Mouse (Mus musculus) CH12.LX (cell line): ENCODE data around the gene Iscu. TPM values are rescaled to one million over a fixed set of nuclear protein-coding genes. Genes with fewer than 3 reads are reported as not detected.

Source experiments
- DNase-seq: peaks from one replicate; pipeline ENCODE4 v3.0.0-alpha.2; 2013; ENCODE audit errors: extremely low read depth
- H3K27ac ChIP-seq: 2 replicates; pipeline ENCODE4 v1.5.1; 2012; ENCODE audit warnings: low read depth, mild to moderate bottlenecking, control low read depth, moderate library complexity; ENCODE audit not compliant: insufficient read depth
- H3K27me3 ChIP-seq: replicated peaks from 2 replicates; pipeline ENCODE3; 2012; ENCODE audit warnings: inconsistent platforms
- H3K36me3 ChIP-seq, 2 experiments: replicated peaks in 1 of 2; 2 replicates each; pipeline versions ENCODE3 to v1.6.1; 2012; ENCODE audit warnings: inconsistent platforms in 1 of 2, low read length in 1 of 2, mild to moderate bottlenecking in 1 of 2, mixed read lengths in 1 of 2, moderate library complexity in 1 of 2; ENCODE audit not compliant: control insufficient read depth in 1 of 2, insufficient read depth in 1 of 2
- H3K4me1 ChIP-seq, 2 experiments: 2 replicates each; pipeline ENCODE4 v1.6.1; 2012; ENCODE audit warnings: inconsistent platforms in 1 of 2, moderate library complexity in 1 of 2; ENCODE audit not compliant: insufficient read depth in 2 of 2, control insufficient read depth in 1 of 2
- H3K4me2 ChIP-seq: 2 replicates; pipeline ENCODE4 v1.6.1; 2012; ENCODE audit warnings: low read depth, mild to moderate bottlenecking, control low read depth; ENCODE audit not compliant: poor library complexity, insufficient read depth, severe bottlenecking
- H3K4me3 ChIP-seq, 3 experiments: fragments of 150-350 bp in 1 of 3; sonication (generic) in 1 of 3; replicated peaks in 1 of 3; 2 replicates each; pipeline versions ENCODE3 to v1.5.1; 2011 to 2012; ENCODE audit warnings: low read depth in 2 of 3, low read length in 2 of 3, mild to moderate bottlenecking in 2 of 3, moderate library complexity in 2 of 3, control low read depth in 1 of 3, improper control_type of control experiment in 1 of 3, inconsistent platforms in 1 of 3, mixed read lengths in 1 of 3; ENCODE audit not compliant: poor library complexity in 1 of 3
- H3K79me2 ChIP-seq: replicated peaks from 2 replicates; pipeline ENCODE4 v1.6.1; 2012; ENCODE audit warnings: mild to moderate bottlenecking, moderate library complexity; ENCODE audit not compliant: control insufficient read depth, poor library complexity, insufficient read depth, severe bottlenecking; ENCODE audit errors: extremely low read depth
- H3K9ac ChIP-seq: 2 replicates; pipeline ENCODE4 v1.6.1; 2012; ENCODE audit warnings: low read depth, mild to moderate bottlenecking, control low read depth, moderate library complexity; ENCODE audit not compliant: insufficient read depth
- H3K9me3 ChIP-seq: replicated peaks from 2 replicates; pipeline ENCODE3; 2012; ENCODE audit warnings: low read length, inconsistent platforms, mixed read lengths
- BHLHE40 ChIP-seq: IDR thresholded peaks from 2 replicates; pipeline ENCODE4 v1.6.1; 2011; ENCODE audit warnings: mild to moderate bottlenecking, low read depth, low read length, improper control_type of control experiment
- CHD1 ChIP-seq: IDR thresholded peaks from 2 replicates; pipeline ENCODE4 v1.6.1; 2012; ENCODE audit warnings: low read depth, low read length, improper control_type of control experiment, inconsistent platforms
- CHD2 ChIP-seq: IDR thresholded peaks from 2 replicates; pipeline ENCODE4 v1.6.1; 2011; ENCODE audit warnings: low read length, improper control_type of control experiment
- CTCF ChIP-seq, 2 experiments: IDR thresholded peaks in 1 of 2; conservative IDR thresholded peaks in 1 of 2; 2 replicates each; pipeline ENCODE4 v1.5.1; 2011 to 2012; ENCODE audit warnings: low read depth in 2 of 2, low read length in 2 of 2, improper control_type of control experiment in 1 of 2, inconsistent platforms in 1 of 2, mild to moderate bottlenecking in 1 of 2, moderate library complexity in 1 of 2
- E2F4 ChIP-seq: IDR thresholded peaks from 2 replicates; pipeline ENCODE4 v1.6.1; 2011; ENCODE audit warnings: low read depth, low read length, improper control_type of control experiment; ENCODE audit not compliant: insufficient replicate concordance
- ELF1 ChIP-seq: IDR thresholded peaks from 2 replicates; pipeline ENCODE4 v1.6.1; 2014; ENCODE audit warnings: low read depth, mild to moderate bottlenecking, inconsistent platforms, low read length, improper control_type of control experiment
- EP300 ChIP-seq: IDR thresholded peaks from 2 replicates; pipeline ENCODE4 v1.6.1; 2011; ENCODE audit warnings: low read length, improper control_type of control experiment
- ETS1 ChIP-seq: conservative IDR thresholded peaks from 2 replicates; pipeline ENCODE4 v1.6.1; 2012; ENCODE audit warnings: low read depth, mild to moderate bottlenecking, inconsistent platforms, low read length, improper control_type of control experiment, moderate library complexity
- IRF4 ChIP-seq: IDR thresholded peaks from 2 replicates; pipeline ENCODE4 v1.6.1; 2014; ENCODE audit warnings: low read depth, mild to moderate bottlenecking, inconsistent platforms, low read length, improper control_type of control experiment
- JUN ChIP-seq: IDR thresholded peaks from 2 replicates; pipeline ENCODE4 v1.6.1; 2011; ENCODE audit warnings: low read depth, mild to moderate bottlenecking, low read length, improper control_type of control experiment, moderate library complexity; ENCODE audit not compliant: insufficient read depth
- JUND ChIP-seq: conservative IDR thresholded peaks from 2 replicates; pipeline ENCODE4 v1.6.1; 2011; ENCODE audit warnings: low read depth, low read length, improper control_type of control experiment
- KAT2A ChIP-seq: IDR thresholded peaks from 2 replicates; pipeline ENCODE4 v1.6.1; 2012; ENCODE audit warnings: low read length, improper control_type of control experiment, inconsistent platforms; ENCODE audit not compliant: insufficient replicate concordance
- MAFK ChIP-seq: IDR thresholded peaks from 2 replicates; pipeline ENCODE4 v1.6.1; 2011; ENCODE audit warnings: low read length, improper control_type of control experiment; ENCODE audit not compliant: insufficient replicate concordance
- MAZ ChIP-seq: IDR thresholded peaks from 2 replicates; pipeline ENCODE4 v1.6.1; 2012; ENCODE audit warnings: low read depth, mild to moderate bottlenecking, inconsistent platforms, low read length, improper control_type of control experiment, moderate library complexity
- MEF2A ChIP-seq: IDR thresholded peaks from 2 replicates; pipeline ENCODE4 v1.6.1; 2014; ENCODE audit warnings: low read depth, mild to moderate bottlenecking, inconsistent platforms, low read length, improper control_type of control experiment, borderline replicate concordance
- MXI1 ChIP-seq: IDR thresholded peaks from 2 replicates; pipeline ENCODE4 v1.6.1; 2011; ENCODE audit warnings: mild to moderate bottlenecking, low read depth, low read length, improper control_type of control experiment
- MYC ChIP-seq: IDR thresholded peaks from 2 replicates; pipeline ENCODE4 v1.6.1; 2011; ENCODE audit warnings: low read depth, mild to moderate bottlenecking, improper control_type of control experiment, low read length
- NELFE ChIP-seq: IDR thresholded peaks from 2 replicates; pipeline ENCODE4 v1.6.1; 2011; ENCODE audit warnings: low read depth, low read length, improper control_type of control experiment
- POLR2A ChIP-seq: IDR thresholded peaks from 2 replicates; pipeline ENCODE4 v1.6.1; 2011; ENCODE audit warnings: low read depth, mild to moderate bottlenecking, improper control_type of control experiment, low read length
- POLR2AphosphoS2 ChIP-seq: IDR thresholded peaks from 2 replicates; pipeline ENCODE4 v1.6.1; 2011; ENCODE audit warnings: low read depth, low read length, improper control_type of control experiment
- RAD21 ChIP-seq: IDR thresholded peaks from 2 replicates; pipeline ENCODE4 v1.6.1; 2011; ENCODE audit warnings: low read depth, mild to moderate bottlenecking, low read length, improper control_type of control experiment, moderate library complexity
- RCOR1 ChIP-seq: conservative IDR thresholded peaks from 2 replicates; pipeline ENCODE4 v1.6.1; 2012; ENCODE audit warnings: low read depth, mild to moderate bottlenecking, inconsistent platforms, low read length, improper control_type of control experiment
- SIN3A ChIP-seq: IDR thresholded peaks from 2 replicates; pipeline ENCODE4 v1.6.1; 2012; ENCODE audit warnings: low read length, improper control_type of control experiment, inconsistent platforms
- TBP ChIP-seq: conservative IDR thresholded peaks from 2 replicates; pipeline ENCODE4 v1.6.1; 2011; ENCODE audit warnings: low read depth, low read length, improper control_type of control experiment
- UBTF ChIP-seq: IDR thresholded peaks from 2 replicates; pipeline ENCODE4 v1.6.1; 2012; ENCODE audit warnings: low read depth, mild to moderate bottlenecking, inconsistent platforms, low read length, improper control_type of control experiment, moderate library complexity
- USF1 ChIP-seq: IDR thresholded peaks from 2 replicates; pipeline ENCODE4 v1.6.1; 2014; ENCODE audit warnings: low read depth, mild to moderate bottlenecking, inconsistent platforms, low read length, improper control_type of control experiment
- USF2 ChIP-seq: conservative IDR thresholded peaks from 2 replicates; pipeline ENCODE4 v1.6.1; 2011; ENCODE audit warnings: low read depth, low read length, improper control_type of control experiment
- ZC3H11A ChIP-seq: IDR thresholded peaks from 2 replicates; pipeline ENCODE4 v1.6.1; 2012; ENCODE audit warnings: low read depth, mild to moderate bottlenecking, inconsistent platforms, low read length, improper control_type of control experiment
- ZMIZ1 ChIP-seq: IDR thresholded peaks from 2 replicates; pipeline ENCODE4 v1.6.1; 2012; ENCODE audit warnings: low read depth, mild to moderate bottlenecking, inconsistent platforms, low read length, improper control_type of control experiment
- ZNF384 ChIP-seq: IDR thresholded peaks from 2 replicates; pipeline ENCODE4 v1.6.1; 2012; ENCODE audit warnings: low read depth, low read length, improper control_type of control experiment, inconsistent platforms
- dilution Hi-C: fragments of 300-500 bp; cut with MboI; formaldehyde crosslinking; loops from 2 replicates; pipeline ENCODE4 v1.14.3; 2020; ENCODE audit warnings: low sequenced_read_pairs; ENCODE audit not compliant: extremely low pct_unique_long_range_greater_than_20kb, extremely low pct_ligation_motif_present
- in situ Hi-C: fragments of 300-500 bp; cut with MboI; formaldehyde crosslinking; loops from 3 replicates; pipeline ENCODE4 v1.14.3; 2019; ENCODE audit warnings: low sequenced_read_pairs, low pct_ligation_motif_present, low pct_unique_long_range_greater_than_20kb, mixed read lengths
- polyA plus RNA-seq: library from polyadenylated mRNA; unstranded; fragments of >175 nt; gene quantifications from 2 replicates; pipeline ENCODE4 v1.2.1, GENCODE M21; 2012; ENCODE audit warnings: low read depth; ENCODE audit not compliant: insufficient read length
- total RNA-seq, 2 experiments: library from RNA; depleted of rRNA; stranded (reverse); fragments of 300-350 nt in 1 of 2; fragments of >200 nt in 1 of 2; gene quantifications; 2 replicates each; pipeline ENCODE4 v1.2.3; 2012 to 2014

The Iscu gene
- total and polyA plus RNA-seq, 3 experiments, result 72.1 to 86.7 (median 79.3) TPM

- in situ Hi-C loops (loop anchor here (10.0 kb wide), 1 partner anchor 241 kb away; no protein-coding TSS in a partner anchor), dilution Hi-C loops (no loop called here)
- Histone ChIP-seq H3K9ac (no peak overlapping the region), H3K9me3 (peaks cover 32% of the 10 kb centered on the region), H3K27me3 (no peaks in the 10 kb centered on the region), H3K4me2 (no peak overlapping the region), H3K4me1 (peaks cover 22 to 58% of the 10 kb centered on the region in 2 experiments), H3K4me3 (no peak overlapping the region), H3K36me3 (peaks cover 7 to 43% of the 10 kb centered on the region in 2 experiments), H3K27ac (no peak overlapping the region), H3K79me2 (no peaks in the 10 kb centered on the region)
- no peak for DNase-seq
- no peak for TF ChIP-seq CTCF (conservative IDR thresholded peaks at IDR 0.05 in 1 of 2, IDR thresholded peaks at IDR 0.05 in 1 of 2; ENCODE audit: low read depth in 2 of 2, low read length in 2 of 2)
- TF ChIP-seq KAT2A, result no peak
- TF ChIP-seq ZNF384, result no peak
- TF ChIP-seq UBTF, result no peak
- no peak for TF ChIP-seq MAFK
- TF ChIP-seq ETS1, result no peak
- TF ChIP-seq ZMIZ1, result no peak
- TF ChIP-seq POLR2AphosphoS2, result no peak
- TF ChIP-seq USF1, result no peak
- no peak for TF ChIP-seq MAZ
- no peak for TF ChIP-seq MYC
- TF ChIP-seq JUND, result no peak
- TF ChIP-seq RAD21, result no peak
- no peak for TF ChIP-seq ZC3H11A
- no peak for TF ChIP-seq TBP
- TF ChIP-seq JUN, result no peak
Observed at GRCm38 (mm10) chr5:113825558-113825957, 53.0 kb downstream of the Iscu start.

GRCm38 (mm10) chr5:113826619-113827018 lies 54.1 kb downstream of the Iscu start:
- in situ Hi-C loops (loop anchor here (10.0 kb wide), 1 partner anchor 242 kb away; no protein-coding TSS in a partner anchor), dilution Hi-C loops (no loop called here)
- TF ChIP-seq MYC (peak; percentile 73), MEF2A (peak; percentile 82), ELF1 (peak; percentile 59), ZNF384 (peak; percentile 13; the same call in 1 of the 2 replicates), KAT2A (0 out of 2 replicates have a peak, but pooled peaks have one; percentile 52), RCOR1 (peak; percentile 86), MXI1 (peak; percentile 36; the same call in 1 of the 2 replicates), TBP (0 out of 2 replicates have a peak, but pooled peaks have one; percentile 25), EP300 (peak; percentile 94), ETS1 (peak; percentile 86), JUN (peak; percentile 47; the same call in 1 of the 2 replicates), POLR2AphosphoS2 (no peak), CHD1 (peak; percentile 88; the same call in 1 of the 2 replicates), E2F4 (no peak), MAFK (peak; percentile 51; the same call in 1 of the 2 replicates), BHLHE40 (peak; percentile 74), IRF4 (peak; percentile 84), CTCF (conservative IDR thresholded peaks at IDR 0.05 in 1 of 2, IDR thresholded peaks at IDR 0.05 in 1 of 2; ENCODE audit: low read depth in 2 of 2, low read length in 2 of 2) (no peak), ZMIZ1 (peak; percentile 63), NELFE (0 out of 2 replicates have a peak, but pooled peaks have one; percentile 17), ZC3H11A (no peak), SIN3A (peak; percentile 85), CHD2 (peak; percentile 71), USF1 (no peak), USF2 (no peak), POLR2A (no peak), MAZ (peak; percentile 82)

More at GRCm38 (mm10) chr5:113826619-113827018, 54.1 kb downstream of the Iscu start:
- H3K79me2 ChIP-seq, result no peaks in the 10 kb centered on the region
- peaks cover 32% of the 10 kb centered on the region for H3K9me3 ChIP-seq
- peaks cover 7 to 47% of the 10 kb centered on the region in 2 experiments for H3K36me3 ChIP-seq
- H3K4me1 ChIP-seq, result peaks cover 30 to 67% of the 10 kb centered on the region in 2 experiments
- H3K27ac ChIP-seq, result peak overlapping the region; percentile 73
- no peak overlapping the region for H3K9ac ChIP-seq
- H3K27me3 ChIP-seq, result no peaks in the 10 kb centered on the region
- H3K4me3 ChIP-seq, result no peak overlapping the region
- DNase-seq, result peak; percentile 91
- no peak overlapping the region for H3K4me2 ChIP-seq
